Mouse (Mus musculus): ENCODE measurements around the gene Gm26938. TPM values are rescaled to one million over a fixed set of nuclear protein-coding genes. Genes with fewer than 3 reads are reported as not detected.

Gm26938 gene
- polyA plus RNA-seq, 1 experiment from 2014 or later, result not detected

- no peak overlapping the region for H3K4me2 ChIP-seq (ENCODE audit: low read depth, low read length)
- ATAC-seq (replicated peaks; ENCODE audit: extremely low read depth, insufficient read depth, low FRiP score), result no peak
- peaks cover 63% of the 10 kb centered on the region for H3K4me1 ChIP-seq (ENCODE audit: control insufficient read depth, insufficient read depth, low read length)
- 0 out of 2 replicates have a peak overlapping the region, but pooled peaks have one; percentile 32 for H3K27ac ChIP-seq (ENCODE audit: low read length)
- WGBS, result 90% methylated on average over 9 of the region's 9 CpGs
- peaks cover 22% of the 10 kb centered on the region for H3K36me3 ChIP-seq (ENCODE audit: control insufficient read depth, insufficient read depth)
- H3K9me3 ChIP-seq (replicated peaks; ENCODE audit: control insufficient read depth, low read length), result no peaks in the 10 kb centered on the region
- H3K27me3 ChIP-seq (ENCODE audit: control insufficient read depth, insufficient read depth, low read length), result no peaks in the 10 kb centered on the region
- H3K9ac ChIP-seq (ENCODE audit: low read length), result peak overlapping the region; percentile 72; the same call in 1 of the 2 replicates
- no peak overlapping the region for H3K4me3 ChIP-seq (ENCODE audit: low read length)
Observed at GRCm38 (mm10) chr5:139799041-139799440, 27.2 kb downstream of the Gm26938 start.

DNA sequence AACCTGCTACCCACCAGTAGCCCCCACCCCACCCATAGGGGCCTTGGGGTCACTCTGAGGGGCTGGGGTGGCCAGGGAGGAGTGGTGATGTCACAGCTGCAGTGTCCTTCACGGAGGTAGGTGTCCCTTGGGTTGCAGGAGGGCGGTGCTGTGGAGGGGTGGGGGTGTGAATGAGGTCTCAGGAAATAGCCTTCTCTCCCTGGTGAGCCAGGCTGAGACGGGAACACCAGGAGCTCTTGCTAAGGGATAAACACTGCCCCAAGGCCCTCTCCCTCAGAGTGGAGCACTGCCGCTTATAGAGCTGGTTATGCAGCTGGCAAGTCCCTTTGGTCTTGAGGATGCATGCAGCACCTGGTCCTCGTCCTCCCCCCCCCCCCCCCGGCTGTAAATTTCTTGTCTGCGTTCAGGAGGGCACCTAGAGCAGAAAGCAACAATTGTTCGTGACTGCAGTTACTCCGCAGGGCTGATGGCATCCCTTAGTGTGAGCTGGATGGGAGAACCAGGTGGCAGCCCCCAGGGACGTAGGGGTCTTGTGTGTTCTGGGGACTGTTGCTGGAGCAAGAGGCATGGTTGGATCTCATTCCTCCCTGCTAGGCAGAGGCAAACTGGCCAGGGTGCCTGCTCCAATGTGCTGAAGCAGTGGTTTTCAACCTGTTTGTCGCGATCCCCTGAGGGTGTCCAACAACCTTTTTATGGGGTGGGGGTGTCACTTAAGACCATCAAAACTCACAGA, 27.9 kb downstream of the Gm26938 start:
- H3K27ac ChIP-seq (ENCODE audit: low read length), result peak overlapping the region; percentile 98
- H3K4me3 ChIP-seq (ENCODE audit: low read length), result peak overlapping the region; percentile 22
- H3K9me3 ChIP-seq (replicated peaks; ENCODE audit: control insufficient read depth, low read length), result no peaks in the 10 kb centered on the region
- peak overlapping the region; percentile 72 for H3K9ac ChIP-seq (ENCODE audit: low read length)
- peaks cover 63% of the 10 kb centered on the region for H3K4me1 ChIP-seq (ENCODE audit: control insufficient read depth, insufficient read depth, low read length)
- peak; percentile 10; the same call in 1 of the 2 replicates for ATAC-seq (replicated peaks; ENCODE audit: extremely low read depth, insufficient read depth, low FRiP score)
- H3K36me3 ChIP-seq (ENCODE audit: control insufficient read depth, insufficient read depth), result peaks cover 22% of the 10 kb centered on the region
- no peaks in the 10 kb centered on the region for H3K27me3 ChIP-seq (ENCODE audit: control insufficient read depth, insufficient read depth, low read length)
- peak overlapping the region; percentile 52 for H3K4me2 ChIP-seq (ENCODE audit: low read depth, low read length)
- WGBS, result 37% methylated on average over 12 of the region's 12 CpGs

DNA sequence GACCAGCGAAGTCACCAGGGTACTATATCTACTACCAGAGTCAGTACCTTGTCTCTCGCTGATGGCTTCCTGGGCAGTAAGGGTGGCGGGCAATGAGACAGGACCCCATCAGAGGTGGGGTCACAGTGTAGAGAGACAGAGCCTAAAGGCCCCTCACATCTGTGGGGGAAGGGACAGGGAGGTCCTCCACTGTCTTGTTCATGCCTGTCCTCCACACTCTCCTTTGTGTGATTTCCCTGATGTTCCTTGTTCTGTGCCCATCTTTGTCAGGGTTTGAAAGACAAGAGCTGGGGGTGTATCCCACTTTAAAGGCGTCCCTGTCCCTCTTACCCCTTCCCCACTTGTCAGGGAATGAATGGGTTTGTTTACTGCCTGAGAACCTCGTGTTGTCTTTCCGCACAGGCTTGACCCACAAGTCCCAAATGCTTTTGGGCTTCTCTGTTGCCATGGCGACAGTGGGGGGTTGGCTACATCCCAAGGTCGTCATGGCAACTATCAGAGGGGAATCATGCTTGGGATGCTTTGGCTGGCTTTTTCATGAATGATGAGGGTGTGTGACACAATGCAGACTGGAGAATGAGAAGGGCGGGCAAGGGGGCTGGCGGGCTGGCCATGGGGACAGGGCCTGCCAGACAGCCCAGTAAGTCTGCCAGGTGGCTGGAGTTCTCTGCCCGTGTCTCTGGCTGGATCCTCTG, 28.6 kb downstream of the Gm26938 start:
- Histone ChIP-seq H3K27ac (ENCODE audit: low read length) (peak overlapping the region; percentile 98), H3K4me1 (ENCODE audit: control insufficient read depth, insufficient read depth, low read length) (peaks cover 66% of the 10 kb centered on the region), H3K36me3 (ENCODE audit: control insufficient read depth, insufficient read depth) (peaks cover 22% of the 10 kb centered on the region), H3K27me3 (ENCODE audit: control insufficient read depth, insufficient read depth, low read length) (no peaks in the 10 kb centered on the region), H3K9ac (ENCODE audit: low read length) (peak overlapping the region; percentile 72), H3K4me3 (ENCODE audit: low read length) (peak overlapping the region; percentile 38), H3K4me2 (ENCODE audit: low read depth, low read length) (peak overlapping the region; percentile 66), H3K9me3 (replicated peaks; ENCODE audit: control insufficient read depth, low read length) (no peaks in the 10 kb centered on the region)
- 18% methylated on average over 11 of the region's 11 CpGs for WGBS
- ATAC-seq (replicated peaks; ENCODE audit: extremely low read depth, insufficient read depth, low FRiP score), result peak; percentile 56

DNA sequence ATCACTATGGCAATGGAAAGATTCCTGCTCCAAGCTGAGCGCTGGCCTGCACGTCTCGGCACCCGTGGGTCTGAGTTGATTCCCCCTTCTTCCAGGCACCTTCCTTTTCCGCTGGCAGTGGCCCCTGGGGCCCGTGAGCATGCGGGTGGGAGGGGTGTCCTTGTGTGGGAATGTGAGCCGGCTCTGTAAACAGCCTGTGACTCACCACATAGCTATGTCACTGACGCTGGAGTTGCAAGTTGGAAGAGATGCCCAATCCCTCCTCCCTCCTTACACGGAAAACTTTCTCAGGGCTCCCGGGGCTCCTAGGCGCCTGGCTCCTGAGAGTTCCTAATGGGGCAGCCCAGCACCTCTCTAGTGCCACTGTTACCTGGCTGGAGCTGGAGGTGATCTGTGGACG, 29.3 kb downstream of the Gm26938 start:
- ATAC-seq (replicated peaks; ENCODE audit: extremely low read depth, insufficient read depth, low FRiP score), result peak; percentile 79
- Histone ChIP-seq H3K4me1 (ENCODE audit: control insufficient read depth, insufficient read depth, low read length) (peaks cover 71% of the 10 kb centered on the region), H3K4me2 (ENCODE audit: low read depth, low read length) (peak overlapping the region; percentile 66), H3K4me3 (ENCODE audit: low read length) (peak overlapping the region; percentile 38), H3K9ac (ENCODE audit: low read length) (peak overlapping the region; percentile 79), H3K9me3 (replicated peaks; ENCODE audit: control insufficient read depth, low read length) (no peaks in the 10 kb centered on the region), H3K36me3 (ENCODE audit: control insufficient read depth, insufficient read depth) (peaks cover 22% of the 10 kb centered on the region), H3K27me3 (ENCODE audit: control insufficient read depth, insufficient read depth, low read length) (no peaks in the 10 kb centered on the region), H3K27ac (ENCODE audit: low read length) (peak overlapping the region; percentile 98)
- WGBS, result 6% methylated on average over 13 of the region's 13 CpGs

DNA sequence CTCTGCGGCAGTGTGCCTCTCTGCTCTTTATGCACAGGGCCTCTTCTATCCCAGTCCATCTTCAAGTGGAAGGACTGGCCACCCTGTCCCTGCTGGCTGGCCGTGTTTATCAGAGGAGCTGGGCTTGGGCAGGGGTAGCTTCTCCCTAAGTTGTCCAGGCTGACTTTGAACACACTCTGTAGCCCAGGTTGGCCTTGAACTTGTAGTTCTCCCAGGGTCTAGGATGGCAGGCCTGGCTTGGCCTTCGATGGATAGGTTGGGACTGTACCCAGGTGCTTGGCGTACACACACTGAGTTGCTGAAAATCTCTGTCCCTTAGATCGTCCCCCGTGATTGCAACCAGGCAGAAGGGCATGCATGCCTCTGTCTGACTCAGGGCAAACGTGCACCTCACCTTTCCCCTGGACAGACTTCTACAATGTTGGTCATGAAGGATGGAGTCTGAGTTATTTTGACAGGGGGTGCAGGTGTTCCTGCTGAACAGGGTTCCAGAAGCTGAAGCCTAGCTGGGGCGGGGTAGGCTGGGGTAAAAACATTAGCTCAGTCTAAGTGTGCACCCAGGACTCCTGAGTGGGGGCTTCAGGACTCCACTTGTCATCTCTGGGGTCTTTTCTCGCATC, 30.1 kb downstream of the Gm26938 start:
- H3K4me3 ChIP-seq (ENCODE audit: low read length), result no peak overlapping the region
- H3K9me3 ChIP-seq (replicated peaks; ENCODE audit: control insufficient read depth, low read length), result no peaks in the 10 kb centered on the region
- no peak for ATAC-seq (replicated peaks; ENCODE audit: extremely low read depth, insufficient read depth, low FRiP score)
- peaks cover 18% of the 10 kb centered on the region for H3K36me3 ChIP-seq (ENCODE audit: control insufficient read depth, insufficient read depth)
- peak overlapping the region; percentile 66 for H3K4me2 ChIP-seq (ENCODE audit: low read depth, low read length)
- no peaks in the 10 kb centered on the region for H3K27me3 ChIP-seq (ENCODE audit: control insufficient read depth, insufficient read depth, low read length)
- WGBS, result 67% methylated on average over 9 of the region's 9 CpGs
- H3K9ac ChIP-seq (ENCODE audit: low read length), result peak overlapping the region; percentile 79
- peaks cover 72% of the 10 kb centered on the region for H3K4me1 ChIP-seq (ENCODE audit: control insufficient read depth, insufficient read depth, low read length)
- peak overlapping the region; percentile 98 for H3K27ac ChIP-seq (ENCODE audit: low read length)

DNA sequence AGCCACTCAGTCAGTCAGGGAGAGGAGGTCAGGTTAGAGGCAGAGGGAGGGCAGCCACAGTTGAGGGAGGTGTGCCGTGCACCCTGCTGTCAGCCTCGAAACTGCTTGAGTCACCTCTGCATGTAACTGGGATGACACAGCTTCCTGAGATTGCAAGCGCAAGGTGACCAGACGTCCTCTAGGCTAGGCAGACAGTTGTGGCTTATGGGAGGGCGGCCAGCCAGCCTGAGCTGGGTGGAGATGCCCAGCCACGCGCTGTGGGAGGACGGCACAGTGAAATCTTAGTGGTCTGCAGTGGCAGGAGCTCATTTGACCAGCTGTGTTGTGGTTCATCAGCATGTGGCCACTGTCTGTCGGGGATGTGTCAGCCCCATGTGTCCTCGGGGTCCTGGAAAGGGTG, 31.3 kb downstream of the Gm26938 start:
- no peak for ATAC-seq (replicated peaks; ENCODE audit: extremely low read depth, insufficient read depth, low FRiP score)
- peak overlapping the region; percentile 98 for H3K27ac ChIP-seq (ENCODE audit: low read length)
- H3K4me2 ChIP-seq (ENCODE audit: low read depth, low read length), result peak overlapping the region; percentile 28
- WGBS, result 33% methylated on average over 10 of the region's 10 CpGs
- peak overlapping the region; percentile 79 for H3K9ac ChIP-seq (ENCODE audit: low read length)
- H3K27me3 ChIP-seq (ENCODE audit: control insufficient read depth, insufficient read depth, low read length), result no peaks in the 10 kb centered on the region
- peaks cover 71% of the 10 kb centered on the region for H3K4me1 ChIP-seq (ENCODE audit: control insufficient read depth, insufficient read depth, low read length)
- no peaks in the 10 kb centered on the region for H3K9me3 ChIP-seq (replicated peaks; ENCODE audit: control insufficient read depth, low read length)
- H3K36me3 ChIP-seq (ENCODE audit: control insufficient read depth, insufficient read depth), result peaks cover 8% of the 10 kb centered on the region
- H3K4me3 ChIP-seq (ENCODE audit: low read length), result peak overlapping the region; percentile 9; the same call in 1 of the 2 replicates

DNA sequence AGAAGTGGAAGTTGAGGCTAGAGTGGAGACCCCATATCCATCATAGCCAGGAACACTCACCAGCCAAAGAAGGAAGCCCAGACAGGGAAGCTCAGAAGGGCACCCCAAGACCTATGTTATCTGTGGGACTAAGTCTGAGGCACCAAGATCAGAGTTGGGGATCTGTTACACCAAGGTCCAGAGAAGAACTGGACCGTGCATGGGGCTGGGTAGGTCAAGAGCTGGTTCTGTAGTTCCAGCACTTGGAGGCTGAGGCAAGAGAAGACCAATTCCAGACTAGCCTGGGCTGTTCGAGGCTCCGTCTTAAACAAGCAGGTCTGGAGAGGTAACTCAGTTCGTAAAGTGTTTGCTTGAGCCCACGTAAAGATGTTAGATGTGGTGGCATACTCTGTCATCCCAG, 32.1 kb downstream of the Gm26938 start:
- WGBS, result 86% methylated on average over 5 of the region's 5 CpGs
- H3K36me3 ChIP-seq (ENCODE audit: control insufficient read depth, insufficient read depth), result peaks cover under 1% of the 10 kb centered on the region; the same call in 1 of the 2 replicates
- H3K9me3 ChIP-seq (replicated peaks; ENCODE audit: control insufficient read depth, low read length), result no peaks in the 10 kb centered on the region
- H3K4me2 ChIP-seq (ENCODE audit: low read depth, low read length), result peak overlapping the region; percentile 99
- no peak overlapping the region for H3K4me3 ChIP-seq (ENCODE audit: low read length)
- H3K27ac ChIP-seq (ENCODE audit: low read length), result peak overlapping the region; percentile 93
- no peaks in the 10 kb centered on the region for H3K27me3 ChIP-seq (ENCODE audit: control insufficient read depth, insufficient read depth, low read length)
- H3K9ac ChIP-seq (ENCODE audit: low read length), result no peak overlapping the region
- ATAC-seq (replicated peaks; ENCODE audit: extremely low read depth, insufficient read depth, low FRiP score), result no peak
- peaks cover 70% of the 10 kb centered on the region for H3K4me1 ChIP-seq (ENCODE audit: control insufficient read depth, insufficient read depth, low read length)

GRCm38 (mm10) chr5:139793338-139794089, 32.7 kb downstream of the Gm26938 start:
- H3K27me3 ChIP-seq (ENCODE audit: control insufficient read depth, insufficient read depth, low read length), result no peaks in the 10 kb centered on the region
- peak overlapping the region; percentile 93 for H3K27ac ChIP-seq (ENCODE audit: low read length)

More at GRCm38 (mm10) chr5:139793338-139794089, 32.7 kb downstream of the Gm26938 start:
- 20% methylated on average over 11 of the region's 11 CpGs for WGBS
- peak overlapping the region; percentile 99 for H3K4me3 ChIP-seq (ENCODE audit: low read length)
- H3K4me2 ChIP-seq (ENCODE audit: low read depth, low read length), result peak overlapping the region; percentile 99
- peak overlapping the region; percentile 96 for H3K9ac ChIP-seq (ENCODE audit: low read length)
- H3K9me3 ChIP-seq (replicated peaks; ENCODE audit: control insufficient read depth, low read length), result no peaks in the 10 kb centered on the region
- peaks cover 64% of the 10 kb centered on the region for H3K4me1 ChIP-seq (ENCODE audit: control insufficient read depth, insufficient read depth, low read length)
- no peaks in the 10 kb centered on the region for H3K36me3 ChIP-seq (ENCODE audit: control insufficient read depth, insufficient read depth)
- ATAC-seq (replicated peaks; ENCODE audit: extremely low read depth, insufficient read depth, low FRiP score), result no peak
